Mouse (Mus musculus) E14TG2a.4 (cell line): ENCODE data around the gene Tuba1b.
"Not testable (repeated sequence)": the region's sequence is repeated elsewhere in the genome, so short reads cannot be mapped to it uniquely, and the experiment has no call there.

Experiments
- H3K27me3 ChIP-seq: 2 replicates; pipeline ENCODE4 v1.6.1; 2014; ENCODE audit warnings: low read length, control low read depth; ENCODE audit not compliant: insufficient read depth
- H3K36me3 ChIP-seq: 2 replicates; pipeline ENCODE4 v1.6.1; 2014; ENCODE audit warnings: low read length, control low read depth; ENCODE audit not compliant: insufficient read depth
- H3K4me1 ChIP-seq: replicated peaks from 2 replicates; pipeline ENCODE4 v1.6.1; 2014; ENCODE audit warnings: low read depth, low read length, control low read depth
- H3K4me3 ChIP-seq: replicated peaks from 2 replicates; pipeline ENCODE4 v1.5.1; 2014; ENCODE audit warnings: mild to moderate bottlenecking, low read length
- H3K9me3 ChIP-seq: 2 replicates; pipeline ENCODE4 v1.6.1; 2014; ENCODE audit warnings: low read length, control low read depth
- CTCF ChIP-seq: conservative IDR thresholded peaks from 2 replicates; pipeline ENCODE4 v1.5.1; 2014; ENCODE audit warnings: low read length
- NANOG ChIP-seq: IDR thresholded peaks from 2 replicates; pipeline ENCODE4 v1.6.1; 2014; ENCODE audit warnings: borderline replicate concordance, low read length, mixed read lengths
- POU5F1 ChIP-seq: IDR thresholded peaks from 2 replicates; pipeline ENCODE4 v1.6.1; 2014; ENCODE audit warnings: low read length, borderline replicate concordance

Tuba1b gene

DNA sequence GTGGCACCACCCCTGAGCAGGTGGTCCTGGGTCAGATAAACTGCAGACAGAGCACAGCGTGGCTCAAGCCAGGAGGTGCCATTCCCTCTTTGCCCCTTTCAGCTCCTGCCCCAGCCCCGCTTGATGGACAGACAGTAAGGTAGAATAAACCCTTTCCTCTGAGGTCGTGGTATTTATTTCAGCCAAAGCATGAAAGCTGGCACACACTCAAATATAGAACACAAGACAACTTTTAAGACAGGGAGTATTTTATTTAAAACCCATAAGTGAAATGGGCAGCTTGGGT, 15.2 kb upstream of the Tuba1b start:
- TF ChIP-seq POU5F1 (no peak), NANOG (no peak), CTCF (no peak)
- Histone ChIP-seq H3K9me3 (no peaks in the 10 kb centered on the region), H3K4me3 (no peak overlapping the region), H3K4me1 (peaks cover 56% of the 10 kb centered on the region), H3K27me3 (no peaks in the 10 kb centered on the region), H3K36me3 (peaks cover 22% of the 10 kb centered on the region)

DNA sequence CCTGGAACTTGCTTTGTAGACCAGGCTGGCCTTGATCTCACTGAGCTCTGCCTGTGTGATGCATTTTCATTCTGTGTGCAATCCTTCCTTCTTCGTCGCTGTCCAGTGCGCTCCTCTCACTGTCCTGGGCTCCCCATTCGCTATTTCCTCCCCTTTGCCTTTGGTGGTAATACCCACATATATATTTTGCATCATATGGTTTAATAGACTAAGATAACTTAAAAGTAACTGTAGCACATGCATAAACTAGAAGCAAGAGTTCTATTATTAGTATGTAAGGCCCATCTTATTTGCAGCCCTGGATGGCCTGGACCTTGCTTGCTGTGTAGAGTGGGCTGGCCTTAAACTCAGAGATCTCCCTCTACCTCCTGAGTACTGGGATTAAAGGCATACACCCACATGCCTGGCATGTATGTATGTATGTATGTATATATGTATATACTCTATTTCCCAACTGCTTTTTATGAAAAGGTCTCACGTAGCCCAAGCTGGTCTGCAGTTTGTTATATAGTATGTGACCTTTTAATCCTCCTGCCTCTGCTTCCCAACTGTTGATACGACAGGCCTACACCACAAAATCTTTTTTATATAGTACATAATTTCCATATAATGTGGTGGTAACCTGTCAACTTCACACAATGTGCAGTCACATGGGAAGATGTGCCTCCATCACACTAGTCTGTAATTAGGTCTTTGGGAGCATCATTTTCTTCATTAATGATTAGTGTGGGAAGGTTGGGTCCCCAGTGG, 14.7 kb upstream of the Tuba1b start:
- TF ChIP-seq CTCF: no peak
- no peak for TF ChIP-seq POU5F1
- TF ChIP-seq NANOG: no peak
- Histone ChIP-seq H3K27me3 (no peaks in the 10 kb centered on the region), H3K36me3 (peaks cover 22% of the 10 kb centered on the region), H3K4me3 (no peak overlapping the region), H3K9me3 (no peaks in the 10 kb centered on the region), H3K4me1 (peaks cover 56% of the 10 kb centered on the region)

DNA sequence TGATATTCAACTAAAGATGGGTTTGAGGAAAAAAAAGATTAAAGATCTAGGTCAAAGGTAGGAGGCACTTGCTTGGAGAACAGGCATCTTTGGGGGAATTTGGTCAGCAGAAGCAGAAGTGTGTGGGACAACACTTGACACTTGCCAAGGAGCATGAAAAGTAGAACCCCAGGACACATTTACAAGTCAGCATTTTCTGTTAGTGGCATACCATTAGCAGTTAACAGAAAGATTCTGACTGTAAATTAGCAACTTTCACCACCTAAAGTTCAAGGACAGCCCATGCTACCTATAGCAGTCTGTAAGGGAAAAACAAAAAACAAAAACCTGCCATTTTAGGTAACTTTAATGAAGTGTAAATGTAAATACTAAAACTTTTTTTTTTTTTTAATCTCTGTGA, 14.0 kb upstream of the Tuba1b start:
- Histone ChIP-seq H3K9me3 (no peaks in the 10 kb centered on the region), H3K4me1 (peaks cover 59% of the 10 kb centered on the region), H3K27me3 (no peaks in the 10 kb centered on the region), H3K4me3 (no peak overlapping the region), H3K36me3 (peaks cover 22% of the 10 kb centered on the region)
- TF ChIP-seq NANOG (no peak), POU5F1 (no peak), CTCF (no peak)

DNA sequence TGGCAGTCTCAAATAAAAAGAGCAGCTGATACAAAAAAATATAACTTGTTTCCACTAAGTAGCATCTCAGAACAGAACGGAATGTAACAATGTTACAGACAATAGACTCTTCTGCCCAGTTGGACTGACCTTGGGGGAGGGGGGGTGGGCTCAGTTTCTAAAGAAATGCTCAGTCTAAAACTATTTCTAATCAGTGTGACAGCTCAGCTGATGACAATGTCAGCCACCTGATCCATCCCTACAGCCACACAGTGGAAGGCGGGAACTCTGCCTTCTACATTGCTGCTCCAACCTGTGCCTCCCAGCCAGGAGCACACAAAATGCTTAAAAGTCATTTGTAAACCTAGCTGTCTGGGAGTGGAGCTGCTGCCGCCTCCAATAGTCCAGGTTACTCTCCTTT, 13.5 kb upstream of the Tuba1b start:
- Histone ChIP-seq H3K4me3 (no peak overlapping the region), H3K27me3 (no peaks in the 10 kb centered on the region), H3K9me3 (no peaks in the 10 kb centered on the region), H3K36me3 (peaks cover 22% of the 10 kb centered on the region), H3K4me1 (peaks cover 63% of the 10 kb centered on the region)
- no peak for TF ChIP-seq NANOG
- no peak for TF ChIP-seq POU5F1
- TF ChIP-seq CTCF: no peak

DNA sequence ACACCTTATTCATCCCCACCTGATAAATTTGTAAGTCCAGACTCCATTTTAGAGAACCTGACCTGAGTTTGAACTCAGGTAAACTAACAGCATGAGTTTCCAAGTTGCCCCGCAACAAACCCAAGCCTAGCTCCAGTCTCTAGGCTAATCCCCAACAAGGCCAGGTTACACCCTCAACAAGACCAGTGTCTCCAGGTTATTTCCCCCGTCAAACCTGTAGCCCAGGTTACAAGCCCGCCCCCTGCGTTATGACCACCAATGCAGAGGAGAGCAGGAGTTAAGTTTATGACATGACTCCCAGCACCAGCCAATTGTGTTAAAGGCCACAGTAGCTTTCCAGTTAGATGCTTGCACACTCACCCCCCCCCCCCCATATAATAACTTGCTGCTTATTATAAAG, 8.8 kb upstream of the Tuba1b start:
- Histone ChIP-seq H3K36me3 (peaks cover 14% of the 10 kb centered on the region), H3K4me3 (no peak overlapping the region), H3K27me3 (no peaks in the 10 kb centered on the region), H3K9me3 (no peaks in the 10 kb centered on the region), H3K4me1 (peaks cover 48% of the 10 kb centered on the region)
- TF ChIP-seq POU5F1: no peak
- TF ChIP-seq CTCF: no peak
- no peak for TF ChIP-seq NANOG

DNA sequence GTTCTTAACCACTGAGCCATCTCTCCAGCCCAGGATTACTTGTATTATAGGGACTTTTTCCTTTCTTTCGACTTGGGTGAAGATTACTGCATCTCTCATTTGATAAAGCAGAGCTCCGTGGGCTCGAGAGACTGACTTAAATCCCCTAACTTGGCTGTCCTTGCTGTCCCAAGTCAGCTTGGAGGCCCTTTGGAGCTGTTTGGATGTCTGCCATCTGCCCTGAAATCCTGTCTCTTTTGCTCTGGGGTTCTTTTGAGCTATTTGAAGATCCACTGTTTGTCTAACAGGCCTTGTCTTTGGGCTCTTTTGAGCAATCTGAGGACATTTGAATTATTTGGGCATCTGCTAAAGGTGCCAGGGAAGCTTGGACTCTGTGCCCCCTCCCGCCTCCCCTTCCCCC, 7.7 kb upstream of the Tuba1b start:
- Histone ChIP-seq H3K36me3 (peaks cover 16% of the 10 kb centered on the region), H3K9me3 (no peaks in the 10 kb centered on the region), H3K4me1 (peaks cover 41% of the 10 kb centered on the region), H3K4me3 (no peak overlapping the region), H3K27me3 (no peaks in the 10 kb centered on the region)
- TF ChIP-seq CTCF: no peak
- TF ChIP-seq POU5F1: no peak
- no peak for TF ChIP-seq NANOG

DNA sequence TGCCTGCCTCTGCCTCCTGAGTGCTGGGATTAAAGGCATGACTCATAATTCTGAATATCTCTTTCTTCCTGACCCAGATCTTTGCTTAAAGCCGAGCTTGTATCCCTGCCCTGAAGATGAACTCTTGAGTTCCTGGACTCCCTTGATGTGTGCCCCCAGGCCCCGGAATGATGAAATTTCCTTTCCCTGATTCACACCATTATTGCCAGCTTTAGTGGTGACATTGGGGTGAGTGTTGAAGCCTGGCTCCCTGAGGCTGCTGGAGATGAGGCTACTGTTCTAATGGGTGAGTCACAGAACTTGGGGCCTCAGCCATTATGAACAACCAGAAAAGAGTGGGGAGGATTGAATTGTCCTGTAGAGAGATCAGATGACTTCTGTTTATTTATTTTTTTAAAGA, 7.2 kb upstream of the Tuba1b start:
- Histone ChIP-seq H3K27me3 (no peaks in the 10 kb centered on the region), H3K4me1 (peaks cover 44% of the 10 kb centered on the region), H3K4me3 (no peak overlapping the region), H3K9me3 (no peaks in the 10 kb centered on the region), H3K36me3 (peaks cover 20% of the 10 kb centered on the region)
- TF ChIP-seq POU5F1 (no peak), CTCF (no peak), NANOG (no peak)

DNA sequence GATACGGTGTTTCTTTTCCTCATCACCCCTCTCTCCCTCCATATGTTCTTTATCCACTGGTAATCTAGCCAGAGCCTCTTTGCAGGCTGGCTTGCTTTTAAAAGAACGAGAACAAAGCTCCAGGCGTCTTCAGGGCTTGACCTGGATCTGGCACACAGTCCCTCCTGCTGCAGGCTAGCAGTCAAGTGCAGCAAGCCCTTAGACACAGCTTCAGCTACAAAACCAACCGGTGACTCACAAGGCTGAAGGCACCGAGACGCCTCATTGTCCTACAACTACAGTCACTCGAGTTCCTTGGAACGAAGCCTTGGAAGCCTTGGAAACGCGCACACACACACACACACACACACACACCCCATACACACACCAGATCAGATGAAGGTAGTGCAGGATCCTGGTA, 6.5 kb upstream of the Tuba1b start:
- H3K27me3 ChIP-seq: no peaks in the 10 kb centered on the region
- no peaks in the 10 kb centered on the region for H3K9me3 ChIP-seq
- TF ChIP-seq CTCF: no peak
- H3K4me3 ChIP-seq: no peak overlapping the region
- peaks cover 20% of the 10 kb centered on the region for H3K36me3 ChIP-seq
- H3K4me1 ChIP-seq: peaks cover 48% of the 10 kb centered on the region

DNA sequence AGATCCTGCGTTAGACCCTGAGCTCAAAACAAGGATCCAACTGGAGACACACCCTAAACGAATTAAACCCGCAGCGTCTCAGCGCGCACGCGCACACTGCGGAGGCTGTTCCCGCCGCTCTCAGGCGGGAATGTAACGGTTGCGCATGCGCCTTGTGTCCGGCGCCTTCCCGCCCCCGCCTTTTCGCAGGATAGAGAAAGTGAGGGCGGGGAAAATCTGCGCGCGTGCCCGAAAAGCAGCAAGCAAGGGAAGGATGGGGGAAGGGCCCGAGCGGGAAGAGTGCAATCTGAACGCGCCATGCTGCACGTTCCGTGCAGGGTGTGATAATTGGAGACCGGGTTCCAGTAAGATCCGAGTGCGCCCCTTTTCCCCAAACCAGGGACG, 540 bp downstream of the Tuba1b start:
- TF ChIP-seq CTCF: no peak
- no peak for TF ChIP-seq POU5F1
- TF ChIP-seq NANOG: no peak
- peak overlapping the region; percentile 96 for H3K4me3 ChIP-seq
- peaks cover 42% of the 10 kb centered on the region for H3K4me1 ChIP-seq
- peaks cover 34% of the 10 kb centered on the region for H3K36me3 ChIP-seq
- no peaks in the 10 kb centered on the region for H3K27me3 ChIP-seq
- no peaks in the 10 kb centered on the region for H3K9me3 ChIP-seq

DNA sequence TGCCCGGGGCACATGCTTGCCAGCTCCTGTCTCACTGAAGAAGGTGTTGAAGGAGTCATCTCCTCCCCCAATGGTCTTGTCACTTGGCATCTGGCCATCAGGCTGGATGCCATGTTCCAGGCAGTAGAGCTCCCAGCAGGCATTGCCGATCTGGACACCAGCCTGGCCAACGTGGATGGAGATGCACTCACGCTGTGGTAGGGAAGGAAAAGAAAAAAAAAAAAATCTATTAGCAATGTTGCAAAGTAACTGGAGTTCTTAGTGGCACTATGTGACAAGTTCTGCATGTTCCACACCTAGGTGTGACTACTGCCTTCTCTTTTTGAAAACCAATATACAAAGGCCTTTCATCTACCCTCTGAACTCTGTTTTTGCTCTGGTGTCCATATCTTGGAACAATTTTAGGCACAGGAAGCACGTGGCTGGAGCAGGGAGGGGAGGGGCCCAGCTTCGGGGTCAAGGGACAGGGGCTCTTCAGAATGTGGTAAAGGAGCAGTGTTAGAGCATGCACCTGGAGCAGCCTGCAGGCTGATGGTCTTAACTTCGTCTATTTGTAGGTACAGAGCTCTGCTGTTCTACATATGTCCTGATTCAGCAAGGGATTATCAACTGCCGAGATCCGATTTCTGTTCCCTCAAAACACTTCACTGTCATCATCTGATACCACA, 1.2 kb downstream of the Tuba1b start:
- not testable (repeated sequence) for H3K9me3 ChIP-seq, H3K27me3 ChIP-seq
- Histone ChIP-seq H3K36me3 (peaks cover 33% of the 10 kb centered on the region), H3K4me1 (peaks cover 48% of the 10 kb centered on the region), H3K4me3 (peak overlapping the region; percentile 96)
